Mouse (Mus musculus) cerebellum, adult (tissue): ENCODE data around the gene Nova2.
A peak's percentile ranks its signal among the peaks of the same experiment; 100 is the strongest.

Experiments used
- ATAC-seq: cut with Nextera tagmentation; 2 replicates; pipeline ENCODE4 v1.9.2; 2017; ENCODE audit warnings: mild to moderate bottlenecking, moderate library complexity, mixed read lengths; ENCODE audit not compliant: insufficient number of reproducible peaks, low FRiP score, low TSS enrichment

Gene Nova2

DNA sequence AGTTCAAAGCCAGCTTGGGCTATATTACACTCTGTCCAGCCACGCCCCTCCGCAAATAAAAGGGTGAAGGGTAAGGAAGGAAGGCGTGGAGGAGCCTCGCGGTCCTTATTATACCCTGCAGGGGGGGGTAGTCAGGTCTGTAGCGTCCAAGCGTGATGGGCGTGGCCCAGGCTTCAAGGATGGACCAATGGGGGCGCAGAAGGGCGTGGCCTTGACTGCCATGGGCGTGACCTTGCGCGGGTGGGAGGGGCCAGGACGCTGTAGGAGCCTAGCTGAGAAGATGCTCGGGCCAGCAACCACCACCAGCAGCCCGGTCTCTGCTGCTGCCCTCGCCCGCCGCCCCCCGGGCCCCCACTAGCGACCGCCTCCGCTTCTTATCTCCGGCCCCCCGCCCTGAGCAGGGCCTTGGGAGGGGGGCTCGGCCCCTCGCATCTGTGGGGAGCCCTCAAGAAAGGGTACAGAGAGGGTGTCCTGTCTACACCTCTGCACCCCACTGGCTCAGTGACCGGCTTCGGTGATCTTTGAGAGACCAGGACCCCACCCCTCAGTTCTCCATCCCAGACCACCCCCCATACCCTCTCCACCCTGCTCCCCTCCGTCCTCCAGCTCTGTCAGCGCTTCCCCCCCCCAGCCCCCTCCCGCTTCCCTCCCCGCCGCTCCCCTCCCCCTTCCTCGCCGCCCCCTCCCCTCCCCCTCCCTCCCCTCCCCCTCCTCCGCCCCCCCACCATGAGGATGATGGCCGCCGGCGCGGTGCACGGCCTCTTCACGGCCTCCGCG, at the start of gene Nova2:
Nova2 (plus strand) TSS at position 727 of the 777 bp plus-strand sequence.
- peak; percentile 71 for ATAC-seq

DNA sequence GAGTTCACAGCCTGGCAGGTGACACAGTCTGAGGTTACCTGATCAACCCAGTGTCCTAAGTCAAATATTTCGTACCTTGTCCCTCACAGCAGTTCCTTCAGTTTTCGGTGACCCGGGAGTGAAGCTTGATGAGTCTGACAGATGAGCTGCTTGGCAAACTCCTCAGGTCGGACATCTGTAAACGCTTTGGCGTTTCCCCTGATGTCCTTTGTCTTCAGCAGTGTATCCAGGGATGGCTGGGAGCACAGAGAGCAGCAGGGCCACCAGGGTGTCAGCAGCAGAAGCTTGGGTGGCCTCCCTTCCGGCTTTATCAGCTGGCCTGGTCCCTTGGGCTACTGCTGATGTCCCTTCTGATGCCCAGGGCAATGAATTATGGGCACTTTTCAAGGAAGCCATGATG, 47.0 kb upstream of the Nova2 start:
- no peak for ATAC-seq

DNA sequence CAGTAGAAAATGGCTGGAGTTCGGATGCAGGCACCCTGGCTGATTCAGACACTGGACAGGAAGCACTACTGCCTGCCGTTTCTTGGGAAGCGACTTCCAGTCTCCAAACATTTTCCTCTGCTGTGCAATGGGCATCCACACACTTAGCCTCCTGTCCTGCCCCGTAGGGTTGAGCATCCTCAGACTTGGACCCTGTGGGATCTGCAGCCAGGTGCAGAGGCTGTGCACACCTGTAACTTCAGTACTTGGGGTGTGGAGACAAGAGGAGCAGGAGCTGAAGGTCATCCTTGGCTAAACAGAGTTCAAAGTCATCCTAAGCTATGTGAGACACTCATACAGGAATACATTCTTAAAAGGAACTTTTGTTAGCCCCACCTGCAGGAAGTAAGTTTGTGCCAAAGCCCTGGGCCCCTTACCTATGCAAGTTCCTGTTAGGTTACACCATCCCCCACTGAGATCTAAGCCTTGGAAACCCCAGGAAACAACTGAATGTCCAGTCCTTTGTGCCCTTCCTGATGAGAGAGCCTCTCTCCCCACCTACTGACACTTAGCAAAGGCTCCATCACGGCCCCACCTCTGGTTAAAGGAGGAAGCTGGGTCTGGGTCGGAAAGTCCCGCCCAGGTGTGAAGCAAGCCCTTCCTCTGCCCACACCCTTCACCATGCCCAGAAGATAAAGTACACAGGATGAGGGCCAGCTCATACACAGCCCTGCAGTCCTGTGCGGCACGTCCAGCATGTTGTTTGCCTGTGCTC, 41.5 kb upstream of the Nova2 start:
- ATAC-seq, result no peak

DNA sequence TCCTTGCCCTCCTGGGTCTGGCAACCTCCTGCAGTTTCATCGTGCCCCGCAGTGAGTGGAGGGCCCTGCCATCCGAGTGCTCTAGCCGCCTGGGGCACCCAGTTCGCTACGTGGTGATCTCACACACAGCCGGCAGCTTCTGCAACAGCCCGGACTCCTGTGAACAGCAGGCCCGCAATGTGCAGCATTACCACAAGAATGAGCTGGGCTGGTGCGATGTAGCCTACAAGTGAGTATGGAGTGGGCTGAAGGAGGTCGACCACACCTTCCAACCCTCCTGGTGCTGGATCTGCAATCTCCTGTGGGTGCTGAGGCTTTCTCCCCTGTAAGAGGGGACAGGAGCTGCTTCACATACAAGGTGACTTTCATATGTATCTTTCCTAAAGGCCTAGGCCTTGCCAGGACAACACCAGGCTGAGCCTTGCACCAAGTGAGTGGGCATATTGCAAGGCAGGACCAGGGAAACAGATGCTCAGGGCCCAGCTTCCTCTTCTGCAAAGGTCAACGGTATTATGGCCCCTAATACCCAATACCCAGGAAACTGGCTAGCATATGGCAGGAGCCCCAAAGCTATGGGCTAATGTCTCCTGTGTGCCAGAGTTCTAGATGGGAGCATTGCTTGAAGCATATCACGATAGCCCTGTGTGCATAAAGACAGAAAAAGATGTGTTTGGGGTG, 40.8 kb upstream of the Nova2 start:
- ATAC-seq, result no peak

DNA sequence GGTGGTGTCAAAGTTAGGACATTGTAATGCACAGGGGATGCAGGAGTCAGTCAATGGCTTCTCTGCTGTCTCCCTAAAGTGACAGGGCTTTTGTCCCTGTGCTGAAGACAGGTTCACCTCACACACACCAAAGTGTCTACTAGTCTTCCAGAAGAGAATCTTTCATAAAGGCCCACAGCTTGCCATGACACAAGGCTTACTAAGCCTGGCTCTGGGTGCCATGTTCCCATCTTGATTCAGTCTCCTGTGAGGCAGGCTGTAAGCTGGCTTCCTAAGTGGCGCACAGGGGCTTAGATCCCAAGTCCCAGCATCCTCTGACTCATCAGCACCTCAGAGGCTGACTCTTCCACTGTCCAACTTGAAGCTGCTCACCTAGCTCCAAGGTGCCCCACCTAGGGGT, 38.7 kb upstream of the Nova2 start:
- no peak for ATAC-seq

DNA sequence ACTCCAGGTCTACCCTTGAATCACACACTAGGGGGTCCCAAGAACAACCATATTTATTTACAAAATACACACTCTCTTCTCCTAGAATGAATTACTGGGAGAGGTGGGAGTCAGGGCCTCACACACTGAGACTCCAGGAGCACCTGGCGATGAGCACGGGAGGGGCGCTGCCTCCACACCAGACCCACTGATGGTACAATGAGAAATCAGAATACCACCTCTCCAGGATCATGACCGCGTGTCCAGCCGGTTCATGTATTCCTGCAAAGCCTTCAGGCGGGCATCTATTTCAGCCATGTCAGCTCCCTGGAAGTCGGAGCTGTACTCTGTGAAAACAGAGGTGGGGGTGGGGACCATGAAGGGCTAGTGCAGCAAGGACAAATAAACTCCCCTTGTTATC, 34.8 kb upstream of the Nova2 start:
- no peak for ATAC-seq

DNA sequence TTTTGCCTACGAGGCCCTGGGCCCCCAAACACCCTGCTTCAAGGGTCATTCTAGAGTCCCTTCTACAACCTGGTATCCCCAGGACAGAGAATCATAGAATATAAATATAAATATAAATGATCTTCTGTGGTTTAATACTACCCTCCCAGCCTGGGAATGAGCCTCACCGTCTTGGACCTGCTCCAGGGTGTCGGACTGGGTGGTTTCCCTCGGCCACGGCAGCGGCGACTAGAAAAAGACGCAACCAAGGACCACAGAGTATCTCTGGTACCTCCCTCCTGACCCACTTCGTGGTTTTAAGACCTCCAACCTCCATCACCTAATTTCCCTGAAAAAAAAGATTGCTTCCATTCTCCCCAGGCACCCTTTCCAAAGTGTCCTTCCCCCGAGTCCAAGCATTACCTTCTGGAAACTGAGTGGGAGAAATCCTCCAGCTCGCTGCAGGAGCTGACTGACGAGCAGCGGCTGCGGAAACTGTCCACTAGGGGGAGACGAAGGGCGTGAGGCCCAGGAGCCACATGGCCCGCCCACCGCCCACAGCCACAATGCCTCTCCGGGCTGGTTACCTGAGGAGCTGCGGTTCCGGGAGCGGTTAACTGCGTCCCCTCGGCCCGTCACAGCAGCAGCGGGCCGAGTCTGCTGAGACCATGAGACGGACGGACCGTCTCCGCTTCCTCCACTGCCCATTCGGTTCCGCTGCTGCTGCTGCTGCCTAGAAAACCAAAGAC, 33.7 kb upstream of the Nova2 start:
- peak; percentile 68; the same call in 1 of the 2 replicates for ATAC-seq

DNA sequence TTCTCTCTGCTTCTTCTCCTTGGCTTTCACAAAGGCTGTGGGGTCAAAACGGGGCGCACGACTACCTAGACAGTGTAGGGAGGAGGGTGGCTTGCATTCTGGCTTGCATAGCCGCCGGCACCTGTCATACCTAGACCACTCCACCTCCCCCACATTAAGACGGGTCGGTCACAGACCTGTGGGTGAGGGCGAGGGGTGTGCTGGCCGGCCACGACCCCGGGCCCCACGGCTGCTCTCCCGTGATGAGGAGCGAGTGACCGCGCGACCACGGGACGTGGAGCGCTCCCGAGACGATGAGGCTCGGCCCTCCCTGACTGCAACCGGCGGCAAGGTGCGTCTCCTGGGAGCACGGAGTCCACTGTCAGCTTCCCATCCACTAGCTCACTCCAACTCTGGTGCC, 32.7 kb upstream of the Nova2 start:
- no peak for ATAC-seq

DNA sequence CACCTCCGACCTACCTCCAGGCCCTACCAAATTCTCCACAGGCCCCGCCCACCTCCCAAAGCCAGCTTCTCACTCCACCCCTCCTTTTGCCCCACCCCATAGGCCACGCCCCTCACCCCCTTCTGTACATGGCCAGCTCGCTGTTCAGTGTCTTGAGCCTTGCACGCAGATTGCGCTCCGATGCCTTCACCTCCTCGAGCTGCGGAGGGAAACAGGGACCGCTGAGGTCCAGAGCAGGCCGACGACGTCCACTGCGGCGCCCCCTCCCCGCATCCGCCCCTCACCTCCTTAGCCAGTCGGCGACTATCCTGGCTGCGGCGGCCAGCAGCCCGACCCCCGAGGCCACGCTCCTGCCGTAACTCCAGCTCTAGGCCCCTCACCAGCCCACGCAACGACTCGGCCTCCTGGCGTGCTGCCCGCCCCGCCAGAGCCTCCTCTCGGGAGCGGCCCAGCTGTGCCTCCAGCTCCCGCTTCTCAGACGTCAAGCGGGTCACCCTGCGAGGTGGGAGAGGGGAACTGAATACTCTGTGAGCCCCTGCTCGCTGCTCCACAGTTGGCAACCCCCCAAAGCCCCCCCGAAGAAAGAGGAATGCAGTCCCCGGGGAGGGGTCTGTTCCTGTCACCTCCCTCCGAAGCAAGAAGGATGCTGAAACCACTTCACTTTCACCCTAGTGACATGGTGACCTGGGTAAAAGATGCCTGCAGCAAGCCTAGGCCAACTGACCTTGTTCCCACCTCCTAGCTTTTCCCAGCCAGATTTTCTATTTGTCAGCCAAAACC, 31.8 kb upstream of the Nova2 start:
- ATAC-seq, result peak; percentile 46; the same call in 1 of the 2 replicates

DNA sequence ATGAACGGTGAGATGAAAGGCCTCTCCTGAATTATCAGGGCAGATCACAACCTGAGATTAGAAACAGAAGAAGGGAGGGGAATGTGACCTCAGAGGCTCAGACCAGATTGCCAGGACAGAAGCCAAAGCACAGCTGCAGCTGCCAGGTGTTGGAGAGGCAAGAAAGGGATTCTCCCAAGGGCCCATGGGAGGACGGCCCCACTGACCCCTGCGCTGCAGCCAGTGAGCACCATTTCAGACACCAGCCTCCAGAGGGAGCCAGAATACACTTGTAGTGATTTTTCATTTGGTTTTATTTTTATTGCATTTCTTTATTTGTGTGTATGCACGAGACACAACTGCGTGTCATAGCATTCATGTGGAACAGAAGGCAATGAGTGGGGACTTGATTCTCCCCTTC, 29.2 kb upstream of the Nova2 start:
- no peak for ATAC-seq

DNA sequence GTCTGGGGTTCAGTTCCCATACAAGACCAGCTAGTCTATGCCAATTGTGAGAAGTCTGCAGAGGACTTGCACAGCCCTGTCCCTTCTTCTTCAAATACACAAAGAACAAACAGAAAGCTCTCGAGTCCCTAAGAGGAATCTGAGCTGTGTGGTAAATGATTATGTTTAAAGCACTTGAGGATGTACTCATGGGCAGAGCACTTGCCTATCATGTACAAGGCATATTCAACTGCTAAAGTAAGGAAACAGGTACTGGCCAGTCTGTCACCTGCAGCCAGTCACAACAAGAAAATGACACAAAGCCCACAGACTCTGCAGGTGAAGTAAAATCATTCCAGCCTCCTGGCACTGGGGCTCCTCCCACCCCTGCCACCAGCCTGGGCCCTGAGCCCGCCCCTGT, 25.2 kb upstream of the Nova2 start:
- ATAC-seq, result no peak

DNA sequence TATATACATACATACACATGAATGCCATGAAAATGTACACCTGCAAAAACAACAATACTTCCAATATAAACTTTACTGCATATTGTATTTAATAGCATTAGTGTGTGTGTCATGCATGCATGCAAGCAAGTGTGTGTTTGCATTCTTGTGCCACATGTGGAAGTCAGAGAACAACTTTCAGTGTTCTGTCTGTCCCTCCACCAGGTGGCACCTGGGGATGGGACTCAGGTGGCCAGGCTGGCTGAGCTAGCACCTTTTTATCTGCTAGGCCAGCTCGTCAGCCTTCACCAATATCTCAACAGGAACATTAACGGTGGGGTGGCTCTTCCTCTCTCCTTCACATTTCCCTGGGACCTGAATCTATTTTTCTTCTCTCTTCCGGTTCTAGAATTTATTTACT, 23.2 kb upstream of the Nova2 start:
- no peak for ATAC-seq

DNA sequence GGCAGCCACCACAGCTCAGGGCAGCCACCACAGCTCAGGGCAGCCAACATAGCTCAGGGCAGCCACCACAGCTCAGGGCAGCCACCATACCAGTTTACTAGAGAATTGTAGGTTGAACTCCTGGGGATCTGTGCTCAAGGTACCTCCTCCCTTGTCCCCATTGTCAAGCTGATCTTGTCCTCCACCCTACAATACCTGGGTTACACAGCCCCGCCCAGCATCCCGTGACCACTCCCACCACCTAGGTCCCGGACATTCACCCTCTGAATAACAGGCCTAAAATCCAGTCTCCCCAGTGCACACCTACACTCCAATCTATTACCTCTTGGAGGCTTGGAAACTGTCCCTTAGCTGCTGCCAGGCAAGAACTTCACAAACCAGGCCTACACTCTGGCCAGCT, 20.7 kb upstream of the Nova2 start:
- ATAC-seq, result no peak

DNA sequence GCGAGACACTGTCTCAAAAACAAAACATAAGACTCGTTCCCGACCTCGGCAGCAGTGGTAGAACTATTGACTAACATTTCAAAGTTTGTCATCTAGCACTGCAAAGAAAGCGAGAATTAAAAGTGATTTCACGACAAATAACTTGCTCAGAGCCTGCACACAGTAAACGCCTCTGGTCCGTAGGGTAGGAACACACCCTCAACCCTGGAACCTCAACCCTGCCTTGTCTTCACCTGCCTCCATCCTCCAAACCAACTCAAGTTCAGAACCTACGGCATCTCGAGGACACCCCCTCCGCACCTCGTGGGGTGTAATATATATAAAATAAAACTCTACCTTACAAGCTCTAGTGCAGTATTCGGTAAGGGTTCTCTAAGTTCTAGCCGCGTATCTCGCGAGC, 15.9 kb upstream of the Nova2 start:
- no peak for ATAC-seq

DNA sequence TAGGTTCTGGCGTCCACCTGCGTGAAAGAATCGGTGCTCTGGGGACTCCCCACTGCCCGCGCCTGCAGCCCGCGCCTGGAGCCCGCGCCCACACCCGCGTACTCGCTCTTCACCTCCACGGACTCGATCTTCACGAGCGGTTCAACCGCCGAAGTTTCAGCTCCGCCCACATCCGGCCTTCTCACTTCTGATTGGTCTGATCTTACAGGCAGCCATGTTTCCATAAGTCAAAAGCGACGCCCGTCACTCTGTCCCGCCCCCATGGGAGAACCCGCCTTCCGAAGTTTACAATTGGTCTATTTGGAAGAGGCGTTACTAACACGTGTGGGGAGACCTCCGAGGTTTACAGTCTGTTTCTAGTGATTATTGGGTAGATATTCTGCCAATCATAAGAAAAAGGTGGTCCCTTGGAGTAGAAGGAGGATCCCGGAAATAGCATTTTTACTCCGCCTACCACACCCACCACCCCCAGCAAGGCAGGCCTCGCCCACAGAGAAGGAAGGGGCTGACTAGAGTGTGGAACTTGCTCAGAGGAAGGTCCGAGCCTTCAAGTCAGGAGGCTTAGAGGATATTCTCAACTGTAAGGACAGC, 15.4 kb upstream of the Nova2 start, which contains the start of gene Ccdc61:
Ccdc61 (minus strand) TSS at position 175 of the 591 bp plus-strand sequence.
- peak; percentile 100 for ATAC-seq

DNA sequence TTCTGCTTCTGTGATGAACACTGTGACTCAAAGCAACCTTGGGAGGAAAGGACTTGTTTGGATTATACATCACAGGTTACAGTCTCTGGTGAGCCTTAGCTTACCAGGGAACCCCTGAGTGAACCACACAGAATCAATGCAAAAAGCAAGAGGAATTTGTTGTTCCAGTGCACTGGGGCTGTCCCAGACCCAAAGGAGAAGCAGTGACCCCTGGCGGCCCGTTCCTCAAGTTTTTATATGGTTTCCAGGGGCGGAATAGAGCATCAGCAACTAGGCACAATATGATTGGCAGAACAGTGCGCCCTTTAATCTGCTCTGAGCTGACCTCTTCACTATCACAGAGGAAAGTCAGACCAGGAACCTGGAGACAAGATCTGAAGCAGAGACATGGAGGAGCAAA, 9.4 kb upstream of the Nova2 start:
- ATAC-seq, result no peak

DNA sequence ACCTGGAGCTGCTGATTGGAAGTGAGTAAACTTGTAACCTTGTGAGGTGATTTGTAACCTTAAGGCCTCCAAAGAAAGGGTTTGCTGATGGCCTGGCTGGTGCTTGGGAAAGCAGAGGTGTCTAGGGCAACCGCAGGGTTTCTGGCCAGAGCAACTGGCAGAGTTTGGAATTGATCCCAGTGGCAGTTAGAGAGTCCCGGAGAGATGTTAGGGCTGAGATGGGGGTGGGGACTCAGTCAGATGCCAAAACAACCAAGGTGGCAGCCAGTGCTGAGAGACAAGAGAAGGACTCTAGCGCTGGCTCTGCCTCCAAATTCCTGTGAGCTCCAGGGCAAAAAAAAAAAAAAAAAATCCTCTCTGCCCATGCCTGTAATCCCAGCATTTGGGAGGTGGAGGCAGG, 7.8 kb upstream of the Nova2 start:
- no peak for ATAC-seq

DNA sequence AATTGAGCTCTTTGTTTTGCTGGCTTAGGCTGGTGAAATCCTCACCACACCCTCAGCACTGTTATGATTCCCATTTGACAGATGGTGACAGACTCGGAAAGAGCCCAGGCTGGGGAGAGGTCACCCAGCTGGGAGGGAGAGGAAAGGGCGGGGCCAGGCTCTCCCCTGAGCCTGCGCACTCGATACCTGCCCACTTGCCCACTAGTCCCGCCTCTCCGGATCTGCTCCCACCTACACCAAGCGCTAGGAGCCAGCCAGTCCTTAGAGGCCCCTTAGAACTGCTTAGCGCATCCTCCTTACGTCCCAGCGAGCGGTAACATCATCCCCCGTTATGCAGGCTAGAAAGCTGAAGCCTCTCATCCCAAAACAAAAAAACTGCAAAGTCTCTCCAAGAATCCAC, 4.6 kb upstream of the Nova2 start:
- peak; percentile 73 for ATAC-seq

DNA sequence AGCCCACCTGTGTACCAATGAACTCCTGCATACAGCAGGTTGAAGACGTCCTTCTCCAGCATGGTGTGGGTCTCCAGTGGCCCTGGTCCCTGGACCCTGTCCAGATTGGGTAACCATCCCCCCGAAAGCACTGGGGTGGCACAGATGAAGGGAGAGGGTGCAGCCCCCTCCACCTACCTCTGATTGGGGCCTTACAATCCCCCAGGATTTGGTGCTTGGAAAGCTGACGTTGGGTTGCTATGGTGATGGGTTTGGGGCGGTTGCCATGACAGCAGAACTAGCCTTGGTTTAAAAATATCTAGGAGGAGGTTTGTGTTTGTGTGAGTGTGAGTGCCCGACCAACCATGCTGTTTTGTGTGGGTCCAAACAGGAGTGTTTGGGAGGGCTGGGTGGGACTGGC, 2.9 kb upstream of the Nova2 start:
- ATAC-seq, result no peak
